Mouse (Mus musculus): Measurements from ENCODE around the gene Asmt. TPM values are rescaled to one million over a fixed set of nuclear protein-coding genes. Genes with fewer than 3 reads are reported as not detected.

The Asmt gene
- polyA plus RNA-seq (2016; fragmentation: Nextera tagmentation; extraction: Ambion mirVana): not detected in 2 replicates

- peaks cover 47% of the 10 kb centered on the region for H3K36me3 ChIP-seq (replicated peaks)
- DNase-seq (ENCODE audit: extremely low spot score, low spot score): peak; percentile 53
- no peaks in the 10 kb centered on the region for H3K4me1 ChIP-seq
- peaks cover 53% of the 10 kb centered on the region for H3K9me3 ChIP-seq
- WGBS: 95% methylated on average over 14 of the region's 16 CpGs
- no peaks in the 10 kb centered on the region for H3K27me3 ChIP-seq (ENCODE audit: poor library complexity, severe bottlenecking)
- no peak within 1 kb of the TSS for H3K27ac ChIP-seq
- H3K4me3 ChIP-seq: no peak within 1 kb of the TSS
Measured at GRCm38 (mm10) chrX:170672594-170673092, at the start of gene Asmt. Gene Asmt (plus strand): TSS chrX:170672644.

GRCm38 (mm10) chrX:170673233-170673951, 948 bp downstream of the Asmt start:
- Histone ChIP-seq H3K27ac (no peak overlapping the region), H3K36me3 (replicated peaks) (peaks cover 47% of the 10 kb centered on the region), H3K4me1 (no peaks in the 10 kb centered on the region), H3K4me3 (no peak overlapping the region), H3K9me3 (peaks cover 55% of the 10 kb centered on the region), H3K27me3 (ENCODE audit: poor library complexity, severe bottlenecking) (no peaks in the 10 kb centered on the region)
- 85% methylated on average over 42 of the region's 42 CpGs for WGBS
- peak; percentile 33 for DNase-seq (ENCODE audit: extremely low spot score, low spot score)

- Histone ChIP-seq H3K27me3 (ENCODE audit: poor library complexity, severe bottlenecking) (no peaks in the 10 kb centered on the region), H3K4me3 (peak overlapping the region; percentile 39), H3K36me3 (replicated peaks) (peaks cover 47% of the 10 kb centered on the region), H3K27ac (no peak overlapping the region), H3K4me1 (no peaks in the 10 kb centered on the region), H3K9me3 (peaks cover 55% of the 10 kb centered on the region)
- DNase-seq (ENCODE audit: extremely low spot score, low spot score): peak; percentile 39
- WGBS: 80% methylated on average over 27 of the region's 27 CpGs
Measured at GRCm38 (mm10) chrX:170674229-170674771, 1.9 kb downstream of the Asmt start.

DNA sequence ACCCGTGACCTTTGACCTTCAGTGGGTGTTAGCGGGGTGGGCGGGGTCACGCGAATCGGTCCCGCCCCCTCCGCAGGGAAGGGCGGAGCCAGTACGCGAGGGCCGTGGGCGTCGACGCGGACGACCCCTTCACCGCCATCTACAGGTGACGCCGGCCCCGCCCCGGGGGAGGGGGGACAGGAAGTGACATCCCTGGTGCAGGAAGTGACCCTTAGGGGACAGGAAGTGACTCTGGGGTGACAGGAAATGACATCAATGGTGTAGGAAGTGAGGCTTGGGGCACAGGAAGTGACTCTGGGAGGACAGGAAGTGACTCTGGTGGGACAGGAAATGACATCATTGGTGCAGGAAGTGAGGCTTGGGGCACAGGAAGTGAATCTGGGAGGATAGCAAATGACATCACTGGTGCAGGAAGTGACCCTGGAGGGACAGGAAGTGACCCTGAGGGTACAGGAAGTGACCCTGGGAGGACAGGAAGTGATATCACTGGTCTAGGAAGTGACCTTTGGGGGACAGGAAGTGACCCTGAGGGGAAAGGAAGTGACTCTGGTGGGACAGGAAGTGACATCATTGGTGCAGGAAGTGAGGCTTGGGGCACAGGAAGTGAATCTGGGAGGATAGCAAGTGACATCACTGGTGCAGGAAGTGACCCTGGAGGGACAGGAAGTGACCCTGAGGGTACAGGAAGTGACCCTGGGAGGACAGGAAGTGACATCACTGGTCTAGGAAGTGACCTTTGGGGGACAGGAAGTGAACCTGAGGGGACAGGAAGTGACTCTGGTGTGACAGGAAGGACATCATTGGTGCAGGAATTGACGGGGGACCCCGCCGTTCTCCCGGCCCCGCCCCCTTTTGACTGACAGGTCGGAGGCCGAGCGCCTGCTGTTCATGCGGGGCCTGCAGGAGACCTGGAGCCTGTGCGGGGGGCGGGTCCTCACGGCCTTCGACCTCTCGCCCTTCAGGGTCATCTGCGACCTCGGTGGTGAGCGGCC, 2.7 kb downstream of the Asmt start:
- Histone ChIP-seq H3K27ac (no peak overlapping the region), H3K4me1 (no peaks in the 10 kb centered on the region), H3K9me3 (peaks cover 55% of the 10 kb centered on the region), H3K4me3 (no peak overlapping the region), H3K36me3 (replicated peaks) (peaks cover 47% of the 10 kb centered on the region), H3K27me3 (ENCODE audit: poor library complexity, severe bottlenecking) (no peaks in the 10 kb centered on the region)
- 89% methylated on average over 39 of the region's 39 CpGs for WGBS
- DNase-seq (ENCODE audit: extremely low spot score, low spot score): no peak

GRCm38 (mm10) chrX:170675923-170676605, 3.6 kb downstream of the Asmt start:
- 96% methylated on average over 39 of the region's 39 CpGs for WGBS
- Histone ChIP-seq H3K27me3 (ENCODE audit: poor library complexity, severe bottlenecking) (no peaks in the 10 kb centered on the region), H3K27ac (no peak overlapping the region), H3K9me3 (peaks cover 55% of the 10 kb centered on the region), H3K4me1 (no peaks in the 10 kb centered on the region), H3K4me3 (no peak overlapping the region), H3K36me3 (replicated peaks) (peaks cover 47% of the 10 kb centered on the region)
- DNase-seq (ENCODE audit: extremely low spot score, low spot score): no peak

DNA sequence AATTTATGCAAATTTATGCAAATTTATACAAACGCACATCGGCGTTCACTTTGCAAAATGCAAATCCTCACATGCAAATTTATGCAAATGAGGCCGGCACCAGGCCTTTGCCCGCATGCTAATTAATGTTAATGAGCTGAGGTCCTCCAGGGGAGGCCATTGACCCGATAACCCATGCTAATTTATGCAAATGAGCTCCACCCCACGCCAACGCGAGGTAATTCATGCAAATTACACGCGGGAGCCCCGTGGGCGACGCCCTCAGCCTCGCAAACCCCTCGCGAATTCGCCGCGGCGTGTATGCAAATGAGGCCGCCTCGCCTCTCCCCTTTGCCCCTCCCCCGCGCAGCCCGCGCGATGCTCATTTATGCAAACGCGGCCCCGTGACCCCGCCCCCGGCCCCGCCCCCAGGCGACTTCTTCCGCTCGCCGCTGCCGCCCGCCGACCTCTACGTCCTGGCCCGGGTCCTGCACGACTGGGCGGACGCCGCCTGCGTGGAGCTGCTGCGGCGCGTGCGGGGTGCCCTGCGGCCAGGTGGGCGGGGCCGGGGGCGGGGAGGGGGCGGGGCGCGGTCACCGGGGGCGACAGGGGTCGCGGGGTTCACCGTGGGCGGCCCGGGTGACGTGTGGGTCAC, 4.3 kb downstream of the Asmt start:
- peaks cover 47% of the 10 kb centered on the region for H3K36me3 ChIP-seq (replicated peaks)
- H3K4me1 ChIP-seq: no peaks in the 10 kb centered on the region
- H3K27ac ChIP-seq: no peak overlapping the region
- no peak overlapping the region for H3K4me3 ChIP-seq
- no peak for DNase-seq (ENCODE audit: extremely low spot score, low spot score)
- H3K9me3 ChIP-seq: peaks cover 55% of the 10 kb centered on the region
- H3K27me3 ChIP-seq (ENCODE audit: poor library complexity, severe bottlenecking): no peaks in the 10 kb centered on the region
- 95% methylated on average over 67 of the region's 67 CpGs for WGBS

GRCm38 (mm10) chrX:170677266-170677665, 4.8 kb downstream of the Asmt start:
- peaks cover 55% of the 10 kb centered on the region for H3K9me3 ChIP-seq
- peaks cover 47% of the 10 kb centered on the region for H3K36me3 ChIP-seq (replicated peaks)
- no peaks in the 10 kb centered on the region for H3K27me3 ChIP-seq (ENCODE audit: poor library complexity, severe bottlenecking)
- WGBS: 97% methylated on average over 17 of the region's 17 CpGs
- H3K27ac ChIP-seq: no peak overlapping the region
- H3K4me3 ChIP-seq: no peak overlapping the region
- H3K4me1 ChIP-seq: no peaks in the 10 kb centered on the region
- no peak for DNase-seq (ENCODE audit: extremely low spot score, low spot score)

DNA sequence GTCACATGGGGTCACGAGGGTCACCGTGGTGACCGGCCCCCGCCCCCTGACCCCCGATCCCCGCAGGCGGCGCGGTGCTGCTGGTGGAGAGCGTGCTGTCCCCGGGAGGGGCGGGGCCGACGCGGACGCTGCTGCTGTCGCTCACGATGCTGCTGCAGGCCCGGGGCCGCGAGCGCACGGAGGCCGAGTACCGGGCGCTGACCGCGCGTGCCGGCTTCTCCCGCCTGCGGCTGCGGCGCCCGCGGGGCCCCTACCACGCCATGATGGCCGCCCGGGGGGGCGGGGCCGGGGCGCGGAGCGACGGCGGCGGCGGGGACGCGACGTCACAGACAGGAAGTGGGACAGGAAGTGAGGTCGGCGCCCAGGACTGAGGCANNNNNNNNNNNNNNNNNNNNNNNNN, 5.2 kb downstream of the Asmt start:
- H3K27ac ChIP-seq: no peak overlapping the region
- no peak for DNase-seq (ENCODE audit: extremely low spot score, low spot score)
- H3K27me3 ChIP-seq (ENCODE audit: poor library complexity, severe bottlenecking): no peaks in the 10 kb centered on the region
- WGBS: 99% methylated on average over 53 of the region's 53 CpGs
- peaks cover 52% of the 10 kb centered on the region for H3K9me3 ChIP-seq
- no peak overlapping the region for H3K4me3 ChIP-seq
- H3K36me3 ChIP-seq (replicated peaks): peaks cover 44% of the 10 kb centered on the region
- H3K4me1 ChIP-seq: no peaks in the 10 kb centered on the region
